Comparison of ENCODE assay signal across 8 mouse cellular contexts in genomic region chr1:163311861-163312811, GRCm38 (mm10). TPM values are rescaled to one million over a fixed set of nuclear protein-coding genes. Genes with fewer than 3 reads are reported as not detected.
DNase-seq lines count a peak whose midpoint lies in the region; ATAC-seq lines count a peak whose summit lies in the region.

No protein-coding gene starts in this region.

- H3K36me3 ChIP-seq in intestine, embryonic 15.5 days, result no peaks in the 10 kb centered on the region
- H3K36me3 ChIP-seq in lung, embryonic 15.5 days, result no peaks in the 10 kb centered on the region

- DNase-seq in frontal cortex, adult 2 months (ENCODE audit: extremely low spot score in 1 of 2, low spot score in 1 of 2), result no peak
- peak; percentile 6 to 13 for DNase-seq in cerebellum, postnatal 36 days
- DNase-seq in gastrocnemius, postnatal 4 days (ENCODE audit: low spot score in 2 of 2), result peak; percentile 59 to 69
- peak; percentile 53 for DNase-seq in ovary, postnatal 36 days (ENCODE audit: low spot score)
- no peak for DNase-seq in thymus, postnatal 36 days

- peaks cover 70% of the 10 kb centered on the region for H3K27me3 ChIP-seq in intestine, embryonic 15.5 days (replicated peaks)
- H3K27me3 ChIP-seq in lung, embryonic 15.5 days, result peaks cover 91% of the 10 kb centered on the region

- H3K4me1 ChIP-seq in intestine, embryonic 15.5 days (replicated peaks), result peaks cover 27% of the 10 kb centered on the region
- peaks cover 34% of the 10 kb centered on the region for H3K4me1 ChIP-seq in lung, embryonic 15.5 days

- peak; percentile 45; the same call in 1 of the 2 replicates for ATAC-seq in frontal cortex, adult (ENCODE audit: low TSS enrichment)
- ATAC-seq in intestine, embryonic 15.5 days, result peak; percentile 54
- peak; percentile 55 for ATAC-seq in lung, embryonic 15.5 days (ENCODE audit: borderline replicate concordance, extremely low read depth, low FRiP score, low TSS enrichment)

- H3K4me2 ChIP-seq in intestine, embryonic 15.5 days (replicated peaks), result peak overlapping the region; percentile 92
- H3K4me2 ChIP-seq in lung, embryonic 15.5 days, result peak overlapping the region; percentile 93

- no peak overlapping the region for H3K27ac ChIP-seq in intestine, embryonic 15.5 days
- peak overlapping the region; percentile 2; the same call in 1 of the 2 replicates for H3K27ac ChIP-seq in lung, embryonic 15.5 days

- peak overlapping the region; percentile 40 for H3K4me3 ChIP-seq in intestine, embryonic 15.5 days (replicated peaks)
- H3K4me3 ChIP-seq in lung, embryonic 15.5 days, result peak overlapping the region; percentile 57

- no peaks in the 10 kb centered on the region for H3K9me3 ChIP-seq in intestine, embryonic 15.5 days
- H3K9me3 ChIP-seq in lung, embryonic 15.5 days, result no peaks in the 10 kb centered on the region

- 1% methylated on average over 58 of the region's 59 CpGs for WGBS in intestine, embryonic 15.5 days
- 2% methylated on average over 57 of the region's 59 CpGs for WGBS in lung, embryonic 15.5 days

- H3K9ac ChIP-seq in intestine, embryonic 15.5 days, result peak overlapping the region; percentile 32
- peak overlapping the region; percentile 41 for H3K9ac ChIP-seq in lung, embryonic 15.5 days

RNA-seq across cellular contexts. Expression of gene Prrx1, which starts 1.4 kb away (rescaled TPM):
- 3.7 and 4.9 TPM in 2 replicates for polyA plus RNA-seq in frontal cortex, adult 2 months (2012; rRNA removed)
- 10 to 100 TPM; 92.7 to 95.0 TPM for total RNA-seq in gastrocnemius, postnatal 4 days (2021)
- 5.0 and 6.2 TPM in 2 replicates for polyA plus RNA-seq in intestine, embryonic 15.5 days (2015; fragmentation: Nextera tagmentation; extraction: Ambion mirVana)
- polyA plus RNA-seq in lung, embryonic 15.5 days (2015; fragmentation: Nextera tagmentation; extraction: Ambion mirVana), result 10.6 and 11.5 TPM in 2 replicates

Comparison
In these comparisons a context has a peak if more than half of its experiments do, and no peak if none do; other contexts are left out.
1. DNase-seq: peak in cerebellum, postnatal 36 days (2 of 2), gastrocnemius, postnatal 4 days (2 of 2) and ovary, postnatal 36 days (single experiment); none in frontal cortex, adult 2 months (0 of 2) and thymus, postnatal 36 days (0 of 2).
2. Peak in every context shown above with its lines, with median percentiles within 50 percentile points of each other: ATAC-seq.